Mouse (Mus musculus): ENCODE results near the gene Slc34a1. TPM values are rescaled to one million over a fixed set of nuclear protein-coding genes. Genes with fewer than 3 reads are reported as not detected.

The Slc34a1 gene
- total RNA-seq, 2 experiments from 2014 or later = not detected

GRCm38 (mm10) chr13:55403935-55404852 lies 6.2 kb downstream of the Slc34a1 start:
- intact Hi-C loops (cut with DNase I) = loop anchor here (2.0 kb wide), 1 partner anchor 15 kb away; no protein-coding TSS in a partner anchor
- no peak for DNase-seq

GRCm38 (mm10) chr13:55404853-55405782 lies 7.1 kb downstream of the Slc34a1 start:
- intact Hi-C loops (cut with DNase I) = loop anchor here (1.0 to 2.0 kb wide), 2 partner anchors 14 to 112 kb away; no protein-coding TSS in a partner anchor
- DNase-seq = peak; percentile 82 to 85

- DNase-seq = no peak
- intact Hi-C loops (cut with DNase I) = loop anchor here (1.0 to 2.0 kb wide), 2 partner anchors 13 to 111 kb away; no protein-coding TSS in a partner anchor
These were observed 7.9 kb downstream of the Slc34a1 start for GRCm38 (mm10) chr13:55405783-55406390.

- intact Hi-C loops (cut with DNase I) = no loop called here
- DNase-seq = no peak
These were observed 9.4 kb downstream of the Slc34a1 start for GRCm38 (mm10) chr13:55407341-55407740.

GRCm38 (mm10) chr13:55408546-55409120 lies 10.6 kb downstream of the Slc34a1 start:
- intact Hi-C loops (cut with DNase I) = no loop called here
- DNase-seq = no peak

- intact Hi-C loops (cut with DNase I) = no loop called here
- no peak for DNase-seq
These were observed 13.8 kb downstream of the Slc34a1 start for GRCm38 (mm10) chr13:55411826-55412225.

GRCm38 (mm10) chr13:55412643-55413307 lies 14.8 kb downstream of the Slc34a1 start:
- DNase-seq = no peak
- intact Hi-C loops (cut with DNase I) = no loop called here

- DNase-seq = no peak
- intact Hi-C loops (cut with DNase I) = no loop called here
These were observed 15.3 kb downstream of the Slc34a1 start for GRCm38 (mm10) chr13:55413333-55413732.

GRCm38 (mm10) chr13:55414743-55415380 lies 16.9 kb downstream of the Slc34a1 start, which contains the start of gene Pfn3:
Pfn3 (minus strand) TSS chr13:55415232.
- intact Hi-C loops (cut with DNase I) = no loop called here
- peak; percentile 40 to 55 for DNase-seq

- peak; percentile 89 to 95 for DNase-seq
- intact Hi-C loops (cut with DNase I) = loop anchor here (1.0 to 2.0 kb wide), 2 partner anchors 13 to 53 kb away; no protein-coding TSS in a partner anchor
These were observed 20.0 kb downstream of the Slc34a1 start for GRCm38 (mm10) chr13:55418004-55418403.

- DNase-seq = no peak
- intact Hi-C loops (cut with DNase I) = loop anchor here (1.0 to 2.0 kb wide), 2 partner anchors 14 to 94 kb away; partner anchors contain the start of gene Pdlim7
These were observed 21.2 kb downstream of the Slc34a1 start for GRCm38 (mm10) chr13:55419142-55419541.

- DNase-seq = no peak
- intact Hi-C loops (cut with DNase I) = no loop called here
These were observed 22.3 kb downstream of the Slc34a1 start for GRCm38 (mm10) chr13:55420018-55420932.

GRCm38 (mm10) chr13:55420933-55421800 lies 23.2 kb downstream of the Slc34a1 start:
- peak; percentile 74 to 81 for DNase-seq
- intact Hi-C loops (cut with DNase I) = no loop called here

GRCm38 (mm10) chr13:55426613-55427012 lies 28.6 kb downstream of the Slc34a1 start, which contains the start of gene F12:
F12 (minus strand) TSS chr13:55426793.
- no peak for DNase-seq
- intact Hi-C loops (cut with DNase I) = no loop called here

GRCm38 (mm10) chr13:55429226-55429888 lies 31.4 kb downstream of the Slc34a1 start:
- intact Hi-C loops (cut with DNase I) = no loop called here
- peak; percentile 56 to 71 for DNase-seq

- DNase-seq = no peak
- intact Hi-C loops (cut with DNase I) = no loop called here
These were observed 32.6 kb downstream of the Slc34a1 start for GRCm38 (mm10) chr13:55430566-55430965.
